Mouse (Mus musculus) stomach, embryonic 15.5 days (tissue): Measurements from ENCODE around the gene Bysl. TPM values are rescaled to one million over a fixed set of nuclear protein-coding genes. Genes with fewer than 3 reads are reported as not detected.
"Not testable (repeated sequence)": the region's sequence is repeated elsewhere in the genome, so short reads cannot be mapped to it uniquely, and the experiment has no call there.

ENCODE experiments used
- ATAC-seq: fragments of 200-750 bp; cut with Nextera tagmentation; 2 replicates; pipeline ENCODE4 v1.8.0; 2017; ENCODE audit warnings: low read depth, moderate number of reproducible peaks, moderate TSS enrichment; ENCODE audit not compliant: insufficient read depth, low FRiP score
- H3K27ac ChIP-seq: fragments of 300-500 bp; sonication (generic); 2 replicates; pipeline ENCODE4 v1.5.1; 2015; ENCODE audit warnings: mild to moderate bottlenecking, inconsistent platforms
- H3K27me3 ChIP-seq: fragments of 300-500 bp; sonication (generic); replicated peaks from 2 replicates; pipeline ENCODE4 v1.6.1; 2015; ENCODE audit warnings: inconsistent platforms
- H3K36me3 ChIP-seq: fragments of 300-500 bp; sonication (generic); 2 replicates; pipeline ENCODE4 v1.6.1; 2015; ENCODE audit warnings: inconsistent platforms
- H3K4me1 ChIP-seq: fragments of 300-500 bp; sonication (generic); 2 replicates; pipeline ENCODE4 v1.6.1; 2015; ENCODE audit warnings: inconsistent platforms
- H3K4me2 ChIP-seq: fragments of 300-500 bp; sonication (generic); 2 replicates; pipeline ENCODE4 v1.6.1; 2015; ENCODE audit warnings: mild to moderate bottlenecking, inconsistent platforms
- H3K4me3 ChIP-seq: fragments of 300-500 bp; sonication (generic); replicated peaks from 2 replicates; pipeline ENCODE4 v1.5.1; 2015; ENCODE audit warnings: inconsistent platforms
- H3K9ac ChIP-seq: fragments of 300-500 bp; sonication (generic); 2 replicates; pipeline ENCODE4 v1.6.1; 2015; ENCODE audit warnings: inconsistent platforms
- H3K9me3 ChIP-seq: fragments of 300-500 bp; sonication (generic); 2 replicates; pipeline ENCODE4 v1.6.1; 2016; ENCODE audit warnings: inconsistent platforms
- WGBS: fragments of 180-500 bp; shearing (Covaris S2); methylation state at CpG from one replicate; pipeline ENCODE4 v1.1.7; 2015; 5-methylcytosine and 5-hydroxymethylcytosine counted together
- polyA plus RNA-seq: library from polyadenylated mRNA; unstranded; fragments of >200 nt; fragmentation: Nextera tagmentation; extraction: Ambion mirVana; gene quantifications from 2 replicates; pipeline ENCODE4 v1.2.1, GENCODE M21; 2015

The Bysl gene
- polyA plus RNA-seq, 1 experiment from 2014 or later: 21.2 TPM

GRCm38 (mm10) chr17:47616652-47617051, 5.4 kb upstream of the Bysl start:
- no peak overlapping the region for H3K4me2 ChIP-seq
- 91% methylated on average over 4 of the region's 4 CpGs for WGBS
- no peak overlapping the region for H3K9ac ChIP-seq
- H3K4me1 ChIP-seq: peaks cover 12% of the 10 kb centered on the region
- no peak overlapping the region for H3K27ac ChIP-seq
- H3K4me3 ChIP-seq: no peak overlapping the region
- ATAC-seq: no peak
- H3K27me3 ChIP-seq: no peaks in the 10 kb centered on the region
- H3K9me3 ChIP-seq: no peaks in the 10 kb centered on the region
- H3K36me3 ChIP-seq: peaks cover 23% of the 10 kb centered on the region

DNA sequence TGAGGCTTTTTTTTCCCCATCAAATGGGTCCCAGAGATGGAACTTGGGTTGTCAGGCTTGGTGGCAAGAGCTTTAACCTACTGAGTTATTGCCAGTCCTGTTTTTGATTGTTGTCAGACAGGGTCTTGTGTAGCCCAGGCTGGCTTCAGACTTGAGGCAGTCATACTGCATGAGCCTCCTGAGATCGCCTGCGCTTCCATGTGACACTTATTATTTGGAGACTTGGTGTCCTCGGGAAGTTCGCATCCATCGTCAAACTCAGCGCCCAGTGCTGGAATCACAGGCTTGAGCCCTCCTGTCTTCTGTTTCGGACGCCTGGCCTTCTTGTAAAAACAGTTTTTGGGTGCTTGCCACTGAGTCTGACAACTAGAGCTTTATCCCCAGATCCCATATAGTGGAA, 4.8 kb upstream of the Bysl start:
- Histone ChIP-seq H3K4me2 (no peak overlapping the region), H3K27ac (no peak overlapping the region), H3K36me3 (peaks cover 23% of the 10 kb centered on the region), H3K9ac (no peak overlapping the region), H3K27me3 (no peaks in the 10 kb centered on the region), H3K4me1 (peaks cover 12% of the 10 kb centered on the region), H3K9me3 (no peaks in the 10 kb centered on the region), H3K4me3 (no peak overlapping the region)
- ATAC-seq: no peak
- WGBS: 96% methylated on average over 8 of the region's 8 CpGs

GRCm38 (mm10) chr17:47614018-47614417, 2.7 kb upstream of the Bysl start:
- ATAC-seq: no peak
- H3K9ac ChIP-seq: no peak overlapping the region
- no peak overlapping the region for H3K4me3 ChIP-seq
- peaks cover 21% of the 10 kb centered on the region for H3K4me1 ChIP-seq
- peaks cover 12% of the 10 kb centered on the region; the same call in 1 of the 2 replicates for H3K36me3 ChIP-seq
- H3K4me2 ChIP-seq: no peak overlapping the region
- H3K9me3 ChIP-seq: no peaks in the 10 kb centered on the region
- H3K27me3 ChIP-seq: no peaks in the 10 kb centered on the region
- H3K27ac ChIP-seq: no peak overlapping the region
- 91% methylated on average over 1 of the region's 1 CpGs for WGBS

DNA sequence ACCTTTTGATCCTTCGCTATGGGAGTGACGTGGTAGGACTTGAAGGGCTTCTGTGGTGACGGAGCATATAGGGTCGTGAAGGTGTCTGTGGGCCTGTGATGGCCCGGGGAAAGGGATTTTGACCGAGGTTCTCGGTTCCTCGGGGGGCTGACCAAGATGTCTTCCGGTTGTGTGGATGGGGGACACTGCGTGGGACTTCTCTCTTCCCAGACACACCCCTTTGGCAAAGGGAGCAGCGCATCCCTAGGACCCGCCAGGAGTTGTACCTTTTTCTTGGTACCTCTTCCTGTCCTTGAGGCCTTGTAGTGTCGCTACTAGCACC, 330 bp upstream of the Bysl start:
- under 1% methylated on average over 13 of the region's 13 CpGs for WGBS
- peaks cover 21% of the 10 kb centered on the region for H3K4me1 ChIP-seq
- ATAC-seq: no peak

DNA sequence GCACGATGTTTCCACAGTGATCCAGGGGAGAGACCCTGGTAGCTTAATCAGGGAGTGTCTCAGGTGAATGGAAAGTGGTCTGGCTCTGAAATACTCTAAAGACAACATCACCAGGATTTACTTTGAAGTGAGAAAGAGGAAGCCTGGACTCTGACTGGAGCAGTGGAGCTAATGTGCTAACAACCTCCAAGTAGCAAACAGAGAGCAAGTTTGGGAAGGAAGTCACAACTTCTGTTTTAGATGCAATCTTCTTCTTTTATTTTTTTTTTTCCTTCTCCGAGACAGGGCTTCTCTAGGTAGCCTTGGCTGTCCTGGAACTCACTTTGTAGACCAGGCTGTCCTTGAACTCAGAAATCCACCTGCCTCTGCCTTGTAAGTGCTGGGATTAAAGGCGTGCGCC, 2.1 kb downstream of the Bysl start:
- no peak for ATAC-seq
- H3K9me3 ChIP-seq: no peaks in the 10 kb centered on the region
- no peaks in the 10 kb centered on the region for H3K27me3 ChIP-seq
- WGBS: 92% methylated on average over 4 of the region's 4 CpGs
- H3K4me1 ChIP-seq: peaks cover 21% of the 10 kb centered on the region
- H3K4me3 ChIP-seq: no peak overlapping the region
- H3K4me2 ChIP-seq: no peak overlapping the region
- H3K27ac ChIP-seq: no peak overlapping the region
- H3K36me3 ChIP-seq: peaks cover 25% of the 10 kb centered on the region
- H3K9ac ChIP-seq: no peak overlapping the region

More for the DNA sequence above, 330 bp upstream of the Bysl start:
- H3K9ac ChIP-seq: peak overlapping the region; percentile 57
- no peaks in the 10 kb centered on the region for H3K9me3 ChIP-seq
- peak overlapping the region; percentile 84 for H3K4me2 ChIP-seq
- peak overlapping the region; percentile 72 for H3K4me3 ChIP-seq
- H3K27ac ChIP-seq: peak overlapping the region; percentile 81; the same call in 1 of the 2 replicates
- peaks cover 12% of the 10 kb centered on the region for H3K36me3 ChIP-seq
- no peaks in the 10 kb centered on the region for H3K27me3 ChIP-seq

- H3K4me3 ChIP-seq: no peak overlapping the region
- peaks cover 43% of the 10 kb centered on the region for H3K36me3 ChIP-seq
- no peak for ATAC-seq
- 66% methylated on average over 5 of the region's 5 CpGs for WGBS
- H3K9me3 ChIP-seq: no peaks in the 10 kb centered on the region
- no peak overlapping the region for H3K9ac ChIP-seq
- no peak overlapping the region for H3K27ac ChIP-seq
- H3K4me1 ChIP-seq: peaks cover 9% of the 10 kb centered on the region
- H3K27me3 ChIP-seq: no peaks in the 10 kb centered on the region
- H3K4me2 ChIP-seq: no peak overlapping the region
These were observed 5.1 kb downstream of the Bysl start for GRCm38 (mm10) chr17:47606220-47606619.

DNA sequence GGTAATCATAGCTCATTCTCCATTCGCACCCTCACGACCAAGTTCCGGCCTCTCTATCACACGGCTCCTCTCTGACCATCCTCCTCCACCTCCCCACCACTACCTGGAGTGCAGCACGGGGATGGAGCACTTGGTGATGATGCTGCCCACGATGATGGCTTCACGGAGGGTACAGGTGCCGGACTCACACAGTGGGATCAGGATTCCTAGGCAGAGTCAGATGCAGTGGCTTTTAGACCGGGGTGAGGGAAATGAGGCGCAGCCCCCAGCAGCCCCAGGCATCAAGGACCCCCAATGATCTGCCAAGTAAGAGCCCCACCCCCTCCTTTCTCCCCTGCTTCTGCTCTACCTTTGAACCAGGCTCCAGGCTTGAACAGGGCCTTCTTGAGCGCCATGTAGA, 9.0 kb downstream of the Bysl start:
- 89% methylated on average over 11 of the region's 11 CpGs for WGBS

GRCm38 (mm10) chr17:47601389-47601755, 9.9 kb downstream of the Bysl start:
- WGBS: 89% methylated on average over 10 of the region's 10 CpGs
- Histone ChIP-seq H3K9ac (no peak overlapping the region), H3K4me2 (no peak overlapping the region), H3K27ac (no peak overlapping the region), H3K27me3 (no peaks in the 10 kb centered on the region), H3K4me1 (peaks cover 22% of the 10 kb centered on the region), H3K36me3 (peaks cover 56% of the 10 kb centered on the region), H3K4me3 (no peak overlapping the region), H3K9me3 (no peaks in the 10 kb centered on the region)
- no peak for ATAC-seq

More for the DNA sequence above, 9.0 kb downstream of the Bysl start:
- H3K9me3 ChIP-seq: no peaks in the 10 kb centered on the region
- peaks cover 56% of the 10 kb centered on the region for H3K36me3 ChIP-seq
- H3K4me1 ChIP-seq: peaks cover 13% of the 10 kb centered on the region
- H3K27ac ChIP-seq: no peak overlapping the region
- ATAC-seq: no peak
- H3K4me3 ChIP-seq: no peak overlapping the region
- no peak overlapping the region for H3K9ac ChIP-seq
- H3K27me3 ChIP-seq: no peaks in the 10 kb centered on the region
- no peak overlapping the region for H3K4me2 ChIP-seq

DNA sequence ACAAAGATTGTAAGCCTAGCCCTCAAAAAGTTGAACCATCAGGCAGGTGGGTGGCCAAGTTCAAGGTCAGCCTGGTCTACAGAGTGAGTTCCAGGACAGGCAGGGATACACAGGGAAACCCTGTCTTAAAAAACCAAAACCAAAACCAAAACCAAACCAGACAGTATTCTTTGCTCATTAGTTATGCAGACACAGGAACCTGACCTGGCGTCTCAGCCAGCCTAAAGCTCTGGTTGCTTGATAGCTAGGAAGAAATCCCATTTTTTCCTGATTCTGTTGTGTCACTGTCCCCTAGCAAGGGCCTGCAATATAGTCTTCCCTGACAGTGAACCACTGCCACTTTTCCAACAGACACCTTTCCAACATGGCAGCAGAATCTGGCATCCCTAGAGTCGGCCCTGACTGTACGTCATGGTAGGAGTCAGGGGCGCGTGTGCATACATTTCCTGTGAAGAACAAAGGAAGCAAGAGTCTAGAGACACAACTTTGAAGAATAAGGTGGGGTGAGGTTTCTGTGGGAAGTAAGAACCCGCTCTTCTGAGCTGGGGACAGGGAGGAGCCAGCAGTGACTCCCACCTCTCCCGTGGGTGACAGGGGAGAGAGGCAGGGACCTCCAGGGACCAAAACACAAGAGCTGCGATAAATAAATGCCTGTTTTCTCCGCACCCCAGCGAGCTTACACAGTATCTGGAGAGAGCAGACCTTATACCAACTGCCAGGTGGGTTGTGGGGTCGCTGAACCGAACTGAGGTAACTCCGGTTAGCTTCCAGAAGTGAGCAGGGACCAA, 10.5 kb downstream of the Bysl start:
- Histone ChIP-seq H3K4me3 (no peak overlapping the region), H3K9ac (no peak overlapping the region), H3K4me2 (no peak overlapping the region), H3K9me3 (no peaks in the 10 kb centered on the region), H3K36me3 (peaks cover 53% of the 10 kb centered on the region), H3K4me1 (peaks cover 28% of the 10 kb centered on the region), H3K27ac (0 out of 2 replicates have a peak overlapping the region, but pooled peaks have one; percentile 12), H3K27me3 (no peaks in the 10 kb centered on the region)
- WGBS: 85% methylated on average over 13 of the region's 13 CpGs
- no peak for ATAC-seq

- ATAC-seq: no peak
- Histone ChIP-seq H3K4me1 (peaks cover 34% of the 10 kb centered on the region), H3K27me3 (no peaks in the 10 kb centered on the region), H3K4me3 (no peak overlapping the region), H3K9me3 (no peaks in the 10 kb centered on the region), H3K9ac (no peak overlapping the region), H3K4me2 (no peak overlapping the region), H3K27ac (peak overlapping the region; percentile 45), H3K36me3 (peaks cover 43% of the 10 kb centered on the region)
- WGBS: 70% methylated on average over 11 of the region's 11 CpGs
These were observed 11.6 kb downstream of the Bysl start for GRCm38 (mm10) chr17:47599511-47600297.

GRCm38 (mm10) chr17:47598580-47599304, 12.6 kb downstream of the Bysl start:
- Histone ChIP-seq H3K4me1 (peaks cover 34% of the 10 kb centered on the region), H3K36me3 (peaks cover 35% of the 10 kb centered on the region), H3K27ac (peak overlapping the region; percentile 98)
- H3K9me3 ChIP-seq, H3K4me2 ChIP-seq, H3K27me3 ChIP-seq, H3K4me3 ChIP-seq, ATAC-seq, H3K9ac ChIP-seq: not testable (repeated sequence)
- WGBS: 77% methylated on average over 10 of the region's 10 CpGs
